Mouse (Mus musculus): Measurements from ENCODE around the gene Ror2.

GRCm38 (mm10) chr13:53201628-53202438 lies 84.1 kb downstream of the Ror2 start:
- TF ChIP-seq GATA1 (IDR thresholded peaks at IDR 0.05; ENCODE audit: borderline replicate concordance, low read length) (no peak), FLI1 (IDR thresholded peaks at IDR 0.05; ENCODE audit: low read length) (no peak)

Data from megakaryocyte, embryonic 14.5 days (primary cell).